Mouse (Mus musculus): ENCODE data around the gene Cul3.
"Not testable (repeated sequence)": the region's sequence is repeated elsewhere in the genome, so short reads cannot be mapped to it uniquely, and the experiment has no call there.

The Cul3 gene

DNA sequence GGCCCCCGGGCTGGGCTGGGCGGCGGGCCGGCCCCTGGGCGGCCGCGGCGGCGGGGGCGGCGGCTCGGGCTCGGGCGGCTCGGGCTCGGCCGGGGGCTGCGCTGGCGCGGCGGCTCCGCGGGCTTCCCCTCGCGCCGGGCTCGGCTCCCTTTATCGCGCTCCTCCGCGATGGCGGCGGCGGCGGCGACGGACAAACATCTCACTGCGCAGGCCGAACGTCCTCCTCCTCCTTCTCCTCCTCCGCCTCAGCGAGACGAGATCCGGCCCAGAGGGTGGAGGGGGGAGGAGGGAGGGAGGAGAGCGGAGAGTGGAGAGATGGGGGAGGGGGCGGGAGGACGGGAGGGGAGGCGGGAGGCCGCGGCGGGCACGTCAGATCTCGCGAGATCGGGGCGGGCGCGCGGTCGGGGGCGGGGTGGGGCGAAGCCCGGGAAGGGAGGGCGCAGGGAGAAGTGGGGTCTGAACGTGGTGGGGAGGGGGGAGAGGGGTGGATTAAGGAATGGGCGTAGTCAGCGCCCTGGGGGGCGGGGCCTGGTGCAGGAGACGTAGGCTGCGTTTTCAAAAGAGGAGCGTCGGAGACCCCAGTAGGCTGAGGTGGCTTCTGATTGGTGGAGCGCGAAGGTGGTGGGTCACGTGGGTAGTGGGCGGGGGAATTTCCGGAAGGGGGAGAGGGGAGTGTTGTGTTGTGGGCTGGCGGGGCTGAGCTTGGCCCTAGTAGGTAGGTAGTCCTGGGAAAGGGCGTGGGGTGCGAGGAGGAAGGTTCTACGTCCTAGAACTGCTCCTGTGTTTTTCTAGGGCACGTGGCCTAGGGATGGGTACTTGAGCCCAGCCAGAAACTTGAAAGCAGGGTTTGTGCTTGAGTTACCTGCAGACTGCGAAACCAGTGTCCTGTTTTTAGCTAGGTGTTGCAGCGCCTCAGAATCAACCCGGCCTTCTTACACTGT lies at the start of gene Cul3:
TSS of gene Cul3 (minus strand) at position 45 of the 941 bp plus-strand sequence.
- DNase-seq (ENCODE audit: low read depth, low spot score), result peak; percentile 98

DNA sequence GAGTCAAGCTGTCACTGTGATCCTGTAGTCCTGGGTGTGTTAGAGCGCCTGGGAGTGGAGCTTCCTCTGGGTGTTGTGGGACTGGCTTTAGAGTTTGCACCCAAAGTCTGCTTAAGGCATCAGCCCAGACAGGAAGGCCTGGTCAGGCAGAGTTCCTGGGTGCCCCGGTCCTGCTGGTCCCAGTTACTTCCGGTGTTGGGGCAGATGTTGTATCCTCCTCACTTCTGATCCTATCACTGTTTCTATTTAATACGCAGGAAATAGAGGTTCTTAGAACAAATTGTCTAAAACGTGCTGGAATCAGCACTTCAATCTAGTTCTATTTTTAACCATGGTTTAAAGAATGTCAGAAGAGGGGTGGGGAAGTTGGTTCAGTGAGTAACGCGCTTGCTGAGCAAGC lies 49.2 kb upstream of the Cul3 start:
- DNase-seq (ENCODE audit: low read depth, low spot score), result no peak

DNA sequence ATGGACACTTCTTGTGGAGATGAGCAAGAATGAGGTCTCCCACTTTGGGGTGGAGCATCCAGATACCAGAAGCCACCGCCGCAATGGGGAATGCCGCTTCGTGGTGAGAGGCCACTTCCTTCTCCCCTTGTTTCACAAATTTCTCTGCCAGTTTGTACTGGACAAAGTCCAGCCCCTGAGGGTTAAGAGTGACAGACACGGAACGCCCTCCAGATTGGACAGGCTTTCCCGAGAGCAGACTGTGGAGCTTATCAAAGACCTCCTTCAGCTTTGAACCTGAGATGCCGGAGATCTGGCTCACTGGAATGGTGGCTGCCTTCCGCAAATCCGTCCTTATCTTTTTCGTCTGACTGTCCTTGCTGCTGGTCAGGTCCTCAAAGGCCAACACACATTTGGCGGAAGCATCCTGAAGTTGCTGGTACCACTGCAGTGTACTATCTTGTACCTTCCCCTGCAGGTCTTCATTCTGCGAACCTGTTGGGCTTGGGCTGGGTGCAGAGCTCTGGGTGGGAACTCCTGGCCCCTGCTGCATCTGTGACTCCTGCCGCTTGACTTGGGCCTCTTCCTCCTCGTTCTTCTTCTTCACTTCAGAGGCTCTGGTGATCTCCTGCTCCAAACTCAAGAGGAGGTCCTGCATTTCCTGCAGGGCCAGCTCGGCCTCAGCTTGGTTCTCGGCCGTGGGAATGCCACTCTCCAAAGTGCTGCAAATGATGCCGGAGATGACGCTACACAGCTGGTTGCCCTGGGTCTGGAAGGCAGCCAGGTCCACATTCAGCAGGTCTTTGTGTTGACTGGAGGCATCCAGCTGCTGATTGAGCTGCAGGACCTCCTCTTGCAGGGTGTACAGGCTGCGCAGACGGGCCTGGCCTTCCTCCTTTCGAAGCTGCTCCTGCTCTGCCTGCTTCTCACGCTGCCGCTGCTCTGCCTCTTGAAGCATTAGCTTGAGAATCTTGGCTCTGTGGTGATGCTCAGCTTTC lies 43.6 kb upstream of the Cul3 start:
- peak; percentile 41 for DNase-seq (ENCODE audit: low read depth, low spot score)

GRCm38 (mm10) chr1:80382928-80383327 lies 42.6 kb upstream of the Cul3 start:
- DNase-seq (ENCODE audit: low read depth, low spot score), result no peak

- DNase-seq (ENCODE audit: low read depth, low spot score), result peak; percentile 46
These were observed 41.0 kb upstream of the Cul3 start for GRCm38 (mm10) chr1:80381302-80381701.

- no peak for DNase-seq (ENCODE audit: low read depth, low spot score)
These were observed 31.7 kb upstream of the Cul3 start for GRCm38 (mm10) chr1:80372010-80372409.

DNA sequence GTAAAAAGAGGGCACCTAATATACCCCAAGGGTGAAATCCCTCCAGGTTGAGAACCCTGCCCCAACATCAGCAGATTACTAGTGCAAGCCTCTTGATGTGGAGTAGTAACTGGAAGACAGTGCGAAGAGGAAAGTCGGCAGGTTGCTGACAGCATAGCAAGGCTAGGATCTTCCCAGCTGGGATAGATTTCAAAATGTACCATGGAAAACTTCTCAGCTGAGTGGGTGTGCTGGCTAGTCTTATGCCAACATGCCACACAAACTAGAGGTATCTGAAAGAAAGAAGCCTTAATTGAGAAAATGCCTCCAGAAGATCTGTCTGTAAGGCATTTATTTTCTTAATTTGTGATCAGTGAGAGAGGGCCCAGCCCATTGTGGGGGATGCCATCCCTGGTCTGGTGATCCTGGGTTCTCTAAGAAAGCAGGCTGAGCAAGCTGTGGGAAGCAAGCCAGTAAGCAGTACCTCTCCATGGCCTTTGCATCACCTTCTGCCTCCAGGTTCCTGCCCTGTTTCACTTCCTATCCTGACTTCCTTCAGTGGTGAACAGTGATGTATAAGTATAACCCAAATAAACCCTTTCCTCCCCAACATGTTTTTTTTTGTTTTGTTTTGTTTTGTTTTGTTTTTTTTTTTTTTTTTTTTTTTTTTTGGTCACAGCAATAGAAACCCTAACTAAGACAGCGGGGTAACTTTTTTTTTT lies 31.1 kb upstream of the Cul3 start:
- no peak for DNase-seq (ENCODE audit: low read depth, low spot score)

- no peak for DNase-seq (ENCODE audit: low read depth, low spot score)
These were observed 23.2 kb upstream of the Cul3 start for GRCm38 (mm10) chr1:80363486-80363885.

- DNase-seq (ENCODE audit: low read depth, low spot score), result no peak
These were observed 22.7 kb upstream of the Cul3 start for GRCm38 (mm10) chr1:80362946-80363345.

GRCm38 (mm10) chr1:80362400-80362799 lies 22.1 kb upstream of the Cul3 start:
- no peak for DNase-seq (ENCODE audit: low read depth, low spot score)

DNA sequence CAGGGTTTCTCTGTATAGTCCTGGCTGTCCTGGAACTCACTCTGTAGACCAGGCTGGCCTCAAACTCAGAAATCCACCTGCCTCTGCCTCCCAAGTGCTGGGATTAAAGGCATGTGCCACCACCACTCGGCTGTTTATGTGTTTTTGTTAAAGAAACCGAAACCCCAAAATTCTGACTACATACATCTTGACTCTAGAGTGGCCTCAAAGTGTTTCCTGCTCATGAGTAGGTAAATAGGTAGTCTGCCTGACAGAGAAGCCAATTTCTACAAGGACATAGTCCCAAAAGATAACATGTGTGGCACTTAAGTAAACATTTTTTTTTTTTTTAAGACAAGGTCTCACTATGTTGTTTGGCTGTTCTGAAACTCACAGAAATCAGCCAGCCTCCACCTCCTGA lies 21.5 kb upstream of the Cul3 start:
- not testable (repeated sequence) for DNase-seq (ENCODE audit: low read depth, low spot score)

DNA sequence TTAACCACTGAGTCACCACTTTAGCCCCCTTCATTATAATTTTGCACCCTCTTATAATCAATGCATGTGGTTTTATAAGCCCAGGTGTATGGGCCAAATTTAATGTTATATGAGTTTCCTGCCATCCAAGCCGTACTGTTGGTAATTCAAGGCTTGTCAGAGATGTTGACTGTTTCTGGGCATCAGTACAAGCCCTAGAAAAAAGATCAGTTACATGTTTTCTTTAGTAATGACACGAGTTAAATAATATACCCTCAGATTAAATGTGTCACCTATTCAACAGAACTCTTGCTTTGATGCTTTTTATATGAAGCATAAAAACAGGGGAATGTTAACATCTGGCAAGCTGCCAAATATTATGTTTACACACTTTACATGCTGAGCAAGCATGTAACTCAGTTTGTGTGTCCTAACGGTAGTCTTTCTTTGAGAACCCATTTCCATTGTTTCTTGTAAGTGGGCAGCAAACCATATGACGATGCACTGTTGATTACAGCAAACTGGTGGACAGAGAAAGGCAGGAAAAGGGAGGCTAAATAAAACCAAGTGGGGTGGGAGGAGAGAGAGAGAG lies 19.8 kb upstream of the Cul3 start:
- no peak for DNase-seq (ENCODE audit: low read depth, low spot score)

- peak; percentile 40 for DNase-seq (ENCODE audit: low read depth, low spot score)
These were observed 232 bp downstream of the Cul3 start for GRCm38 (mm10) chr1:80340061-80340435.

DNA sequence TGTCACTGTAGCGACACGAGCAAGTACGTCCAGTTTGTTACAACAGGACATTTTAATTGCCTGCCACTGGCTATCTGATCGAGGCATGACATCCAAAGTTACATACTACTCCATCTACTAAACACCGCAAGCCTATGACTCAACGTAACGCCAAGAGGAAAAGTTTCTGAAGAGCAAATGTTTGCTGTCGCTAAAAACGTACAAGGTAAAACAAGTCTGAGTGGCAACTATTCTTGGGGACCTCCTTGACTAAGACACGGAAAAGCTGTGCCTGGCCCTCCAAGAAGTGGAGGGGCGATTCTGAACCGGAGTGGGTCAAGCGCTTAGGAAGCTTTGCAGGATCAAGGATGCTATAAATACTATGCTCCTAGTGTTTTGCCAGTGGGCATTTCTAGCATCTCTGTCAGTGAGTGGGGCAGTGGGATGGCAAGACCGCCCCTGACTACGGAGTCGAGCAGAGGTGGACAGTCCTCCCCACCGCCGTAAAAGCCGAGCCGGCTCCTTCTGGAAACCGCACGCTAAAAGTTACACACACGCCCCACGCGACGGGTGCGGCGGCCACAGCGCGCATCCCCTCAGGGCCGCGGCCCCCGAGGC lies 757 bp downstream of the Cul3 start:
- peak; percentile 37 for DNase-seq (ENCODE audit: low read depth, low spot score)

GRCm38 (mm10) chr1:80338398-80338797 lies 1.9 kb downstream of the Cul3 start:
- DNase-seq (ENCODE audit: low read depth, low spot score), result no peak

DNA sequence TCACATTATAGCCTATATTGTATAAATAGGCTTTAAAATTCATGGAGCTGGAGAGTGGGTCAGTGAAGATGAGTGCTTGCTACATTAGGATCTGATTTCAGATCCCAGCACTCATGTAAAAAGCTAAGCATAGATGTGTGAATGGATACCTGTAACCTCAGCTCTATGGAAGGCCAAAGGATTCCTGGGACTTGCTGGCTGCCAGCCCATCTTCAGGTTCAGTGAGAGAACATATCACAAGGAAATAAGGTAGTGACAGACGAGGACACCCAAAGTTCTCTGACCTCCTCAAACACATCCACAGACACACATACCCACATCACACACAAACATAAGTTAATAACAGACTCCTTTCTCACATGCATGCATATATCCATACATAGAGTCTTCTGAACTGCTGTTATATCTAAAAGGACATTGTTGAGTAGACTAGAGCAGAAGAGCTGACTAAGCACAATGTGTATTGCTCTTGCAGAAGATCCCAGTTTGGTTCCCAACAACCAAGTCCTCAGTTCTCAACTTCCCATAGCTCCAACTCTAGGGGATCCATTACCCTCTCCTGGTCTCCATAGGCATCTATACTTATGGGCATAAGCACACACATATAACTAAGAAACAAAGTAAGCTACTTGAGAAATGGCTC lies 4.4 kb downstream of the Cul3 start:
- no peak for DNase-seq (ENCODE audit: low read depth, low spot score)

DNA sequence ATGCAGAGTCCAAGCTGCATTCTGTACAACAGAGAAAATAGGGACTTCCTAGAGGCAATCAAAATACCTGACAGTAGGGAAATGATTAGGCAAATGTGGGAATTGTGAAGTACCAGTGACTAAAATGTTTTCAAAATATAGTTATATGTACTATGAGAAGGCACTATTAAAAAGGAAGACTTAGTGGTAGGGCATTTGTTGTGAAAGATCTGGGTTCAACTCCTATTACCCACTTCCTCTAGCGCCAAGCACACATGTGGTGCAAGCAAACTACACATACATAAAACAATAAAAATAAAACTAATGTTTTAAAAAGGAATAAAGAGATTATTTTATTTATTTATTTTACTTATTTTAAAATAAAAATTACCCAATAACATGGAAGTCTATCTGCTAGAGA lies 5.2 kb downstream of the Cul3 start:
- DNase-seq (ENCODE audit: low read depth, low spot score), result no peak

GRCm38 (mm10) chr1:80330970-80331369 lies 9.3 kb downstream of the Cul3 start:
- no peak for DNase-seq (ENCODE audit: low read depth, low spot score)

GRCm38 (mm10) chr1:80325761-80326160 lies 14.5 kb downstream of the Cul3 start:
- DNase-seq (ENCODE audit: low read depth, low spot score), result no peak

GRCm38 (mm10) chr1:80324370-80324769 lies 15.9 kb downstream of the Cul3 start:
- no peak for DNase-seq (ENCODE audit: low read depth, low spot score)

Data from R1 (cell line).